In genomic region chr3:22109651-22110050, GRCm38 (mm10) we compare ENCODE assay signal across 24 mouse cellular contexts. TPM values are rescaled to one million over a fixed set of nuclear protein-coding genes. Genes with fewer than 3 reads are reported as not detected.
DNase-seq lines count a peak whose midpoint lies in the region; ATAC-seq and TF ChIP-seq lines count a peak whose summit lies in the region.
"Had no signal": no experiment of that assay in that cellular context is flagged by ENCODE, and none has a peak within 500 bp of the region (broad histone marks: within the 10 kb centered on the region; RNA-seq: fewer than 3 reads in every experiment).

No protein-coding gene starts in this region.

- ATAC-seq in midbrain, postnatal 0 days (ENCODE audit: low FRiP score), result no peak
- no peak for ATAC-seq in midbrain, embryonic 13.5 days
- ATAC-seq: activated CD4-positive, CD25-positive, alpha-beta regulatory T cell, adult 4 months; forebrain, embryonic 14.5 days had no signal

- TF ChIP-seq RAD21 in MEL (IDR thresholded peaks at IDR 0.05; ENCODE audit: low read depth, low read length), result no peak

- H3K4me2 ChIP-seq in midbrain, postnatal 0 days (ENCODE audit: low read depth, low read length, poor library complexity, severe bottlenecking), result no peak overlapping the region
- H3K4me2 ChIP-seq in midbrain, embryonic 13.5 days (replicated peaks), result no peak overlapping the region
- H3K4me2 ChIP-seq: embryonic facial prominence, embryonic 12.5 days; heart, embryonic 11.5 days; hindbrain, embryonic 12.5 days; neural tube, embryonic 12.5 days had no signal

- WGBS in heart, adult 2 months, result 91% methylated on average over 1 of the region's 1 CpGs
- 100% methylated on average over 1 of the region's 1 CpGs for WGBS in midbrain, postnatal 0 days
- WGBS in midbrain, embryonic 13.5 days, result 100% methylated on average over 1 of the region's 1 CpGs
- 55% methylated on average over 1 of the region's 1 CpGs for WGBS in limb, embryonic 10.5 days
- 80% methylated on average over 1 of the region's 1 CpGs for WGBS in kidney, adult 2 months

- no peak for DNase-seq in heart, adult 2 months
- no peak for DNase-seq in heart, postnatal 36 days
- no peak for DNase-seq in midbrain, postnatal 0 days (ENCODE audit: low spot score)
- DNase-seq in MEL (ENCODE audit: low read depth, low spot score), result no peak
- DNase-seq in limb, embryonic 10.5 days (ENCODE audit: low spot score), result no peak
- no peak for DNase-seq in kidney, adult 2 months
- DNase-seq: adrenal gland, postnatal 10 days; cerebellum, adult 11 months; cerebellum, postnatal 10 days; gastrocnemius, postnatal 36 days; heart, postnatal 10 days; lung, adult 18-20 months; right cerebral cortex, postnatal 4 days had no signal

- TF ChIP-seq POLR2A in heart, adult 2 months (IDR thresholded peaks at IDR 0.05; ENCODE audit: insufficient read depth, low read depth, low read length), result no peak
- no peak for TF ChIP-seq POLR2A in MEL (IDR thresholded peaks at IDR 0.05; ENCODE audit: control insufficient read depth in 1 of 2, insufficient read depth in 1 of 2, low read depth in 1 of 2, low read length in 2 of 2, poor library complexity in 1 of 2)
- TF ChIP-seq POLR2A in kidney, adult 2 months (IDR thresholded peaks at IDR 0.05; ENCODE audit: low read depth, low read length), result no peak

- H3K36me3 ChIP-seq in heart, adult 2 months (ENCODE audit: control insufficient read depth, insufficient read depth, low read length), result no peaks in the 10 kb centered on the region; the same call in 1 of the 2 replicates
- no peaks in the 10 kb centered on the region for H3K36me3 ChIP-seq in midbrain, postnatal 0 days (ENCODE audit: insufficient read depth, low read length)
- no peaks in the 10 kb centered on the region for H3K36me3 ChIP-seq in midbrain, embryonic 13.5 days
- peaks cover 0 to 2% of the 10 kb centered on the region in 2 experiments; a peak in 2 of 4 replicates for H3K36me3 ChIP-seq in MEL (ENCODE audit: control insufficient read depth in 1 of 2, insufficient read depth in 2 of 2, low read length in 2 of 2)
- peaks cover 13% of the 10 kb centered on the region; the same call in 1 of the 2 replicates for H3K36me3 ChIP-seq in limb, embryonic 10.5 days
- no peaks in the 10 kb centered on the region; the same call in 1 of the 2 replicates for H3K36me3 ChIP-seq in kidney, adult 2 months (ENCODE audit: control insufficient read depth, insufficient read depth, low read length)
- H3K36me3 ChIP-seq: embryonic facial prominence, embryonic 12.5 days; hindbrain, embryonic 12.5 days; neural tube, embryonic 12.5 days had no signal

- H3K4me1 ChIP-seq in heart, adult 2 months (ENCODE audit: control insufficient read depth, insufficient read depth, low read length), result peaks cover 5% of the 10 kb centered on the region
- no peaks in the 10 kb centered on the region for H3K4me1 ChIP-seq in midbrain, postnatal 0 days (ENCODE audit: insufficient read depth, low read length)
- H3K4me1 ChIP-seq in midbrain, embryonic 13.5 days (replicated peaks), result peaks cover 4% of the 10 kb centered on the region
- no peaks in the 10 kb centered on the region; a peak in 1 of 4 replicates for H3K4me1 ChIP-seq in MEL (ENCODE audit: control insufficient read depth in 1 of 2, insufficient read depth in 2 of 2, low read length in 2 of 2)
- H3K4me1 ChIP-seq in limb, embryonic 10.5 days, result peaks cover 18% of the 10 kb centered on the region
- peaks cover 5% of the 10 kb centered on the region; the same call in 1 of the 2 replicates for H3K4me1 ChIP-seq in kidney, adult 2 months (ENCODE audit: control insufficient read depth, insufficient read depth, low read length)
- H3K4me1 ChIP-seq: midbrain, embryonic 10.5 days; neural tube, embryonic 12.5 days had no signal

- H3K4me3 ChIP-seq in heart, adult 2 months, result no peak overlapping the region
- H3K4me3 ChIP-seq in midbrain, postnatal 0 days (ENCODE audit: low read depth, low read length), result no peak overlapping the region
- H3K4me3 ChIP-seq in midbrain, embryonic 13.5 days (replicated peaks), result no peak overlapping the region
- no peak overlapping the region for H3K4me3 ChIP-seq in MEL (ENCODE audit: control insufficient read depth in 1 of 2, insufficient read depth in 1 of 2, low read depth in 2 of 2, low read length in 2 of 2)
- no peak overlapping the region for H3K4me3 ChIP-seq in limb, embryonic 10.5 days
- no peak overlapping the region for H3K4me3 ChIP-seq in kidney, adult 2 months (ENCODE audit: insufficient read depth, low read depth, low read length)
- H3K4me3 ChIP-seq: embryonic facial prominence, embryonic 12.5 days; erythroblast, embryonic 14.5 days; hindbrain, embryonic 12.5 days; midbrain, embryonic 10.5 days; neural tube, embryonic 12.5 days had no signal

- intact Hi-C loops in heart, adult 2 months (cut with DNase I), result no loop called here
- intact Hi-C loops in heart, postnatal 36 days (cut with DNase I), result no loop called here

- no peaks in the 10 kb centered on the region for H3K9me3 ChIP-seq in midbrain, postnatal 0 days (ENCODE audit: low read length)
- H3K9me3 ChIP-seq in midbrain, embryonic 13.5 days, result 0 out of 2 replicates have a peak, but pooled peaks cover 3% of the 10 kb centered on the region
- no peaks in the 10 kb centered on the region for H3K9me3 ChIP-seq in MEL (replicated peaks; ENCODE audit: insufficient read depth, low read length)
- no peaks in the 10 kb centered on the region for H3K9me3 ChIP-seq in limb, embryonic 10.5 days (replicated peaks)
- H3K9me3 ChIP-seq: embryonic facial prominence, embryonic 12.5 days; G1E had no signal

- H3K27ac ChIP-seq in heart, adult 2 months, result no peak overlapping the region
- H3K27ac ChIP-seq in midbrain, postnatal 0 days (ENCODE audit: low read depth, low read length), result no peak overlapping the region
- no peak overlapping the region for H3K27ac ChIP-seq in midbrain, embryonic 13.5 days
- no peak overlapping the region for H3K27ac ChIP-seq in MEL (ENCODE audit: control insufficient read depth, low read depth, low read length)
- no peak overlapping the region for H3K27ac ChIP-seq in limb, embryonic 10.5 days
- H3K27ac ChIP-seq in kidney, adult 2 months (ENCODE audit: insufficient read depth, low read depth, low read length), result no peak overlapping the region
- H3K27ac ChIP-seq: embryonic facial prominence, embryonic 12.5 days; hindbrain, embryonic 12.5 days; macrophage; midbrain, embryonic 10.5 days; neural tube, embryonic 12.5 days had no signal

- H3K79me2 ChIP-seq in heart, adult 2 months (replicated peaks; ENCODE audit: control insufficient read depth, insufficient read depth, low read length), result peaks cover 5% of the 10 kb centered on the region
- H3K79me2 ChIP-seq in MEL (ENCODE audit: control insufficient read depth, insufficient read depth, low read length, poor library complexity), result peaks cover 64% of the 10 kb centered on the region

- TF ChIP-seq CTCF in heart, adult 2 months (IDR thresholded peaks at IDR 0.05), result peak; percentile 20; the same call in 1 of the 2 replicates
- 0 out of 2 replicates have a peak, but pooled peaks have one; percentile 8 for TF ChIP-seq CTCF in midbrain, postnatal 0 days (IDR thresholded peaks at IDR 0.05)
- peak in 1 of 3 experiments; percentile 15; a peak in 2 of 6 replicates for TF ChIP-seq CTCF in MEL (IDR thresholded peaks at IDR 0.05 in 2 of 3, conservative IDR thresholded peaks at IDR 0.05 in 1 of 3; ENCODE audit: control insufficient read depth in 1 of 3, insufficient read depth in 1 of 3, low read depth in 2 of 3, low read length in 3 of 3, poor library complexity in 1 of 3, severe bottlenecking in 1 of 3)
- no peak for TF ChIP-seq CTCF in kidney, adult 2 months (conservative IDR thresholded peaks at IDR 0.05; ENCODE audit: insufficient read depth, insufficient read length, low read depth, low read length)

- H3K9ac ChIP-seq in heart, adult 2 months (ENCODE audit: low read depth, low read length), result no peak overlapping the region
- no peak overlapping the region for H3K9ac ChIP-seq in midbrain, postnatal 0 days (replicated peaks; ENCODE audit: low read length, poor library complexity, severe bottlenecking)
- H3K9ac ChIP-seq in midbrain, embryonic 13.5 days (replicated peaks), result no peak overlapping the region
- H3K9ac ChIP-seq in MEL (ENCODE audit: control insufficient read depth, low read depth, low read length, poor library complexity, severe bottlenecking), result no peak overlapping the region
- H3K9ac ChIP-seq: embryonic facial prominence, embryonic 12.5 days; hindbrain, embryonic 12.5 days; neural tube, embryonic 12.5 days had no signal

- no peaks in the 10 kb centered on the region for H3K27me3 ChIP-seq in heart, adult 2 months (ENCODE audit: control insufficient read depth, insufficient read depth, low read length)
- no peaks in the 10 kb centered on the region for H3K27me3 ChIP-seq in midbrain, postnatal 0 days (ENCODE audit: insufficient read depth, low read length)
- H3K27me3 ChIP-seq in midbrain, embryonic 13.5 days, result no peaks in the 10 kb centered on the region
- no peaks in the 10 kb centered on the region for H3K27me3 ChIP-seq in MEL (ENCODE audit: control insufficient read depth in 1 of 2, insufficient read depth in 2 of 2, low read length in 2 of 2)
- H3K27me3 ChIP-seq in limb, embryonic 10.5 days (ENCODE audit: low read depth, poor library complexity, severe bottlenecking), result no peaks in the 10 kb centered on the region
- H3K27me3 ChIP-seq in kidney, adult 2 months (replicated peaks; ENCODE audit: control insufficient read depth, insufficient read depth, low read length), result no peaks in the 10 kb centered on the region
- H3K27me3 ChIP-seq: embryonic facial prominence, embryonic 12.5 days; hindbrain, embryonic 12.5 days; neural tube, embryonic 12.5 days had no signal

- no peak for TF ChIP-seq EP300 in heart, adult 2 months (IDR thresholded peaks at IDR 0.05; ENCODE audit: insufficient read depth, low read depth, low read length)
- no peak for TF ChIP-seq EP300 in MEL (IDR thresholded peaks at IDR 0.05; ENCODE audit: low read depth in 1 of 2, low read length in 2 of 2)

TF ChIP-seq in MEL, 35 proteins besides CTCF, POLR2A, EP300 and RAD21:
- TF ChIP-seq JUND (IDR thresholded peaks at IDR 0.05; ENCODE audit: low read depth, low read length) (no peak), SMC3 (IDR thresholded peaks at IDR 0.05; ENCODE audit: low read depth, low read length) (0 out of 2 replicates have a peak, but pooled peaks have one; percentile 16)

RNA-seq across cellular contexts. Expression of gene Tbl1xr1, which starts 33.2 kb away (rescaled TPM):
- 10 to 100 TPM; 63.2 to 67.2 TPM for total RNA-seq in heart, adult 2 months (2021)
- polyA plus RNA-seq in heart, adult 2 months (2012; rRNA removed), result 13.5 and 34.8 TPM in 2 replicates
- total RNA-seq in heart, postnatal 36 days (2021), result 10 to 100 TPM; 74.4 to 80.5 TPM
- 29.3 and 39.2 TPM in 2 replicates for total RNA-seq in midbrain, postnatal 0 days (2014; rRNA removed)
- 11.6 and 12.7 TPM in 2 replicates for polyA plus RNA-seq in midbrain, postnatal 0 days (2015; fragmentation: Nextera tagmentation; extraction: Ambion mirVana)
- 18.2 and 20.2 TPM in 2 replicates for polyA plus RNA-seq in midbrain, embryonic 13.5 days (2015; fragmentation: Nextera tagmentation; extraction: Ambion mirVana)
- total RNA-seq in MEL (2012; rRNA removed), result 45.6 and 58.2 TPM in 2 replicates
- polyA plus RNA-seq in MEL (2012; ENCODE audit: insufficient read depth in 1 of 2, insufficient read length in 2 of 2, low read depth in 1 of 2, low replicate concordance in 2 of 2, missing spikeins in 1 of 2), result 100 to 1,000 TPM in 1 of 2 experiments, 10 to 100 TPM in 1; 33.9 to 185 TPM
- polyA plus RNA-seq in limb, embryonic 10.5 days (2016; fragmentation: Nextera tagmentation; extraction: Ambion mirVana), result 23.8 and 27.5 TPM in 2 replicates
- 22.3 and 26.7 TPM in 2 replicates for polyA plus RNA-seq in kidney, adult 2 months (2012; rRNA removed)
